Mouse (Mus musculus) layer of hippocampus, adult 2 months (tissue): Measurements from ENCODE around the gene Edrf1. TPM values are rescaled to one million over a fixed set of nuclear protein-coding genes. Genes with fewer than 3 reads are reported as not detected.

ENCODE experiments used
- DNase-seq, 2 experiments: peaks; one replicate each; pipeline ENCODE4 v3.0.0; 2022; ENCODE audit warnings: low spot score in 2 of 2
- H3K27ac ChIP-seq: fragments of 200-600 bp; 2 replicates; pipeline ENCODE4 v1.8.1; 2022
- H3K4me3 ChIP-seq: fragments of 200-600 bp; 2 replicates; pipeline ENCODE4 v1.8.1; 2022; ENCODE audit warnings: mild to moderate bottlenecking
- CTCF ChIP-seq: fragments of 200-600 bp; conservative IDR thresholded peaks from 2 replicates; pipeline ENCODE4 v1.8.1; 2022; ENCODE audit warnings: antibody characterized with exemption, mild to moderate bottlenecking, moderate library complexity
- total RNA-seq, 2 experiments: library from RNA; stranded (reverse); gene quantifications; 2 replicates each; pipeline ENCODE4 v1.2.3; 2021

The Edrf1 gene
- total RNA-seq, 2 experiments from 2014 or later: 29.0 to 30.5 TPM

DNA sequence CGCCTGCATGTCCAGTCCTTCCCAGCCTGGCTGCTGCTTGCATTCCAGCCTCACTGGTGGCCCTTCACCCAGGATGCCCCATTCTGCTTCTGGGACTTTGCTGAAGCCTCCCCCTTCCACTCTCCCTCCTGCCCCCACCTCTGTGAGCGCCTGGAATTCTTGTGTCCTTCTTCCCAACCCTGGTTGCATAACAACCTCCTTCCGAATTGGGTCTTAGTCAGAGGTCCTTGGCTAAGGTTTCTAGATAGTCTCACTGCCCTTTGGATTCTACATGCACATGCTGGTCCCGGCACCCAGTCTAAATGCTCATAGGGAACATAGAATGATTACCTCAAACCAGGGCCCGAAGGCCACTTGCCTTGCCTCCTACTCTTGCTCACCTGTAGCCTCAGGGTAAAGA is 14.1 kb upstream of the Edrf1 start:
- Histone ChIP-seq H3K4me3 (no peak overlapping the region), H3K27ac (no peak overlapping the region)
- DNase-seq: no peak
- no peak for TF ChIP-seq CTCF

DNA sequence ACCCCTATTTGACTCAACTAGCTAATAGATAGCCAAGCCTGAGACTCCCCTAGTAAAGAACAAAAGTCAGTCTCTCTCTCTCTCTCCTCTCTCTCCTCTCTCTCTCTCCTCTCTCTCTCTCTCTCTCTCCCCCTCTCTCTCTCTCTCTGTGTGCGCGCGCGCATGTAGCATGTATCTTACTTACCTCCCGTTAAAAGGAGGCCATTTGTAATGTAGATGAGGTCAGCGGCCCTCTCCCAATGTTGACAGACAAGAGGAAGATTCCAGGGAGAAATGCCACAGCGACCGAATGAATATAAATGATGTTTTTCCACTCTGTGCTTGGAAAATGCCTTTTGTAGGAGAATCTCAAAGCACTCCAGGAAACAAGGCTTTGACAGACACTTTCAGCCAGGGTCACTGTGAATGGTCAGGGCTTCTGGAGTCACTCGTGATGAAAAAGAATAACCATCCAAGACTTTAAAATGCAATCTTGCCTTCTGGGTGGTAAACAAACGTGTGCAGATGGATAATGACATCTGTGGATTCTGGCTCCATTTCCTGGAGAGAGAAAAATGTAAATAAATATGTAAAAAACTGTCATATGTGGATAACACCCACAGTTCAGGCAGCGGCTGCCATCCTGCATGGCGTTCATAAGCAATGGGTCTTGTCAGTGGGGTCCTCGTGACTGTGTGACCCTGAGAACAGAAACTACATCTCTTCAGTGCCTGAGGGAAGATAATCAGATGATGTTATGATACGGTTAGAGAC is 10.0 kb upstream of the Edrf1 start:
- Histone ChIP-seq H3K27ac (no peak overlapping the region), H3K4me3 (no peak overlapping the region)
- no peak for TF ChIP-seq CTCF
- no peak for DNase-seq

DNA sequence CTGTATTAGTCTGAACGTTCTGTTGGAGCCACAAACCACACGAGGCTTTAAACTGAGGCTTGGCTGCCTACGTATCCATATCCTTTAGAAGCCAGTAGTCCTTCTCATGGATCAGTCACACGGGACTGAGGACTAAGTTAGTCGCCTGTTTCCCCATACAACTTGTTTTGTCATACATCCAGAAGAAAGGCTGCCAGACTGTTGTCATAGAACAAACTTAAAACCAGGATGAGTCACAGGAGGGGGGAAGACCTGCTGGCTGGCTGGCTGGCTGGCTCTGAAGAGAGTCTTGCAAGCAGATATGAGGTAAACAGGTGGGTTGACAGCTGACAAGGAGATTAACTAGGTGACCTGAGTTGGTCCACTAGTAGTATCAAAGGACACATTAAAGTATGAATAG is 6.5 kb upstream of the Edrf1 start:
- TF ChIP-seq CTCF: no peak
- DNase-seq: no peak
- no peak overlapping the region for H3K4me3 ChIP-seq
- H3K27ac ChIP-seq: no peak overlapping the region

DNA sequence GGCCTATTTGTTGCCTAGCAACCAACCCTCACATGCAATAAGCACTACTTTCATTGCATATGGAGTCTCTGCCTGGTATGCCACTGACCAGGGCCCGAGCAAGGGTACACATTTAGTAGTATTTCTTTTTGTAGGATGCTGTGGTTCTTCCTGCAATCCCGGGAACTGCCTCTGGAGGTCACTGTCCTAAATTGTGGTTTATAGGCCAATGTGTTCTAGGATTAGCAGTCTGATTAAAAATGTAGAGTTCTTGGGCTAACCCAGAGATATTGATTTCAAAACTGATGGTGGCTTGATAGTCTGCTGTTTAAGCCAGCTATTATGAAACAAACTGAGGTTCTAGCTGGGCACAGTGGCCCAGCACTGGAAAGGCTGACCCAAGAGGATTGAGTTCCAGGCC is 4.9 kb upstream of the Edrf1 start:
- Histone ChIP-seq H3K4me3 (no peak overlapping the region), H3K27ac (no peak overlapping the region)
- DNase-seq: peak in 1 of 2 experiments; percentile 73
- peak; percentile 85 for TF ChIP-seq CTCF

DNA sequence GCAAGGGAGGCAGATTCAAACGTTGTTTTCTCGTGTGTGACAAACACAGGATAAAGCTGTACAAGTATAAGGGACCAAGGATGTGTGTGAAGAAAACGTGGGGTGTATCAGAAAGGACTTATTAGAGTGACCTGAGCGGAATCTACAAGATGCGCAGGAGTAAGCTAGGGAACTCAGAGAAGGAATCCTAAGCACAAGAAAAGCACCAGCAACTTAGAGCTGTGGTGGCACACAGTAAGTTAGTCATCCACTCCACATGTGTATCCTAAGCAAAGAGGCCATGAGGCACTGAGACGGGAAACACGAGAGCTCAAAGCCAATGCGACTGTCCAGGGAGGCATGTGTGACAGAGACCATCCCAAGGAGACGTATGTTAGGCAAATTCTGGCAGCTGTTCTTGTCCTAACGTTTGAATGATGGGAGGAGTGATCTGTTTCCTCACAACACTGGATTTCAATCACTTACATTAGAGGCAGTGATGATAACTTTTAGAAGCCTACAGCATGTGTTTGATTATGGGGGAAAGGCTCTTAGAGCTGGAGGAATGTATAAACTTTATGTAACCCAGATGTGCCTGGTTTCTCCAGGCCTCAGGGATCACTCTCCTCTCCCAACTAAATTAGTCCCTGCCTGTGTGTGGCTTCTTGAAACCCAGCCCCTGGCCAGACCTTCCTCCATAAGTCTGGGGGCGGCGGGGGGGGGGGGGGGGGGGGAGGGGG is 2.3 kb upstream of the Edrf1 start:
- Histone ChIP-seq H3K4me3 (no peak overlapping the region), H3K27ac (no peak overlapping the region)
- no peak for DNase-seq
- no peak for TF ChIP-seq CTCF

DNA sequence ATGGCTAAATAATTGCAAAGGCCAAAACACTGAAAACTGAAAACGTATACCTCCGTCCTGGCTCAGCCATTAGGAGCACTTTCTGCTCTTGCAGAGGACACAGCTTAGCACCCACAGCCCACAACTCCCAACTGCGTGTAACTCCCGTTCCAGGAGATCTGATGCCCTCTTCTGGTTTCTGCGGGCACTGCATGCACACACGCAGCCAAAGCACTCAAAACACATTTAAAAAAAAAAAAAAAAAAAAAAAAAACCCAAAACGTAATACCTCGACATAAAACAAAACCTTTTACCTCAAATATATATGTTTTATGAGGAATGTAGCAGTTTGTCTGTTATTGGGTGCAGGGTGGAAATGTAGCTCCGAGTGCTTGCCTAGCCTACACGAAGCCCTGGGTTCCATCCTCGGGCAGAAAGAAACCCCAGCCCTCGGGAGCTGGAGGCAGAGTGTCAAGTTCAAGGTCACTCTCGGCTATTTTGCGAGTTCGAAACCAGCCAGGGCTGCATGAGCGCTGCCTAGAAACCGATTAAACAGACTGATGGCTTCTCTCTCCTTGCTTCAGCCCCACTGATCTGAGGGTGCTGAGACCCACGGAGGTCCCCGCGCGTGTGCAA is 498 bp upstream of the Edrf1 start:
- Histone ChIP-seq H3K4me3 (peak overlapping the region; percentile 87), H3K27ac (peak overlapping the region; percentile 95)
- peak; percentile 93 for TF ChIP-seq CTCF
- peak; percentile 88 to 92 for DNase-seq

DNA sequence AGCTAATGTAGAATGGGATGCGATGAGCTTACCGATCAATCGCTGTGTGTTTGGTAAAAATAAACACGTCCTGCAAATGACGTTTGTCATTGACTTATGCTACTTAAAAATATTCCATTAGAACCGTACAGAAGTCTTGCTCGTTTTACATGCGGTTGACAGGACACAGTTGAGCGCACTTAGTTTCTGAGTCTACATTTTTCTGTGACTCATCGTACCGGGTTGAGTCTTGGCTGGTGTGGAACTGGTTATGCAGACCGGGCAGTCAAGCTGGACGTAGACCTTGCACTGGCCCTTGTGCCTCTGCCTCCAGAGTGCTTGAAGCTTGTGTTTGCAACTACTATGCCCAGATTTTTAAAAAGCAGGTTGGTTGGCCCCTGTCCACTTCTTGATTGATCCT is 963 bp downstream of the Edrf1 start:
- TF ChIP-seq CTCF: no peak
- peak in 1 of 2 experiments; percentile 8 for DNase-seq
- Histone ChIP-seq H3K27ac (peak overlapping the region; percentile 95), H3K4me3 (peak overlapping the region; percentile 87)

DNA sequence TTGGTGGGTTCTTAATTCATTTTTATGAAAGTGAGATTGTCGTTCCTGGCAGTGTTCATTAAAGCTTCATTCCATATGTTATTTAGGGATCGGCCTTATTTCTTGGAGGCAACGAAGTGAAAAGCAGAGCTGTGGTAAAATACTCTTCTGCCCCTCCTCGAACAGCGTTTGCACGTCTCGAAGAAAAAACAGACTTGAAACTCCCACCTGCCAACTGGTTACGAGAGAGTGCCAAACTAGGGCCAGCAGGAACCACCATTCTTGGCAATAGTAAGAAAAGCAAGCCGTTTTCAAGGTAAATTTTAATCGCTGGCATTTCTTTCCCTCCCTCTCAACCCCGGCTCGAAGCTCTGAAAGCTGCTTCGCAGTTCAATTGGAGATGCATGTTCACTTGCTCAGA is 1.5 kb downstream of the Edrf1 start:
- no peak for TF ChIP-seq CTCF
- Histone ChIP-seq H3K4me3 (peak overlapping the region; percentile 87), H3K27ac (no peak overlapping the region)
- peak; percentile 51 to 81 for DNase-seq

DNA sequence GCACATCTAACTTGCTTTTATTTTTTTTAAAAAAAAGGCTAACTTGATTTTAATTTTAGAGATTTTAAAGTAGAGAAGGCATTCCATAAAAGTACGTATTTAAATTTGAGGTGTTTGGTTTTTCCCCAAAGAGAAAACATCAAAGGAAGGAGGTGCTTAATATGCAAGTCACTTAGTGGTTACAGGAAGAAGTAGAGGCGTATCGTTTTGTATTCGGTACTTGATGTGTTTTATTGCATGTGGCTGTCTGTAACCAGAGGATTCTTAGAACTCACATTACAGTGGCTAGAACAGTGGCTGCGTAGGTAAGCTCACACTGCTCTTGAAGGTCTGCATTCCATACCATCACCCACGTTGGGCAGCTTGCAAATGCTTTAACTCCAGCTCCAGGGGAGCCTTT is 8.4 kb downstream of the Edrf1 start:
- H3K4me3 ChIP-seq: no peak overlapping the region
- no peak for TF ChIP-seq CTCF
- no peak for DNase-seq

DNA sequence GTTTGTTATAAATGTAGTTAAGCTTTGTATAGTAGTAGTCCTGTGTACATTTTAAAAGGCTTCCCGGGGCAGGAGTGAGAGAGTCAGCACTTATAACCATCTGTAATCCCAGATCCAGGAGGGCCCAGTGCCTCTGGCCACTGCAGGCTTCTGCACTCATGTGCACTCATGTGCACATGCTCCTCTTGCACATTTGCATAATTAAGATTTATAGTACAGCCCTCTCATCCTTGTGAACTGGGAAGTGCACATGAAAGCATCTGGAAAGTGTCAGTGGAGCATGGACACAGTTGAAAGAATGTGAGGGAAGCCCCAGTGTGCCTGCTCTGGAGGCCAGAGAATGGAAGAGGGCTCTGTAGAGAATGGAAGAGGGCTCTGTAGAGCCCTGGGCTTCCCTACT is 25.1 kb downstream of the Edrf1 start:
- Histone ChIP-seq H3K27ac (no peak overlapping the region), H3K4me3 (no peak overlapping the region)
- DNase-seq: no peak
- no peak for TF ChIP-seq CTCF

More for the DNA sequence above, 8.4 kb downstream of the Edrf1 start:
- no peak overlapping the region for H3K27ac ChIP-seq

DNA sequence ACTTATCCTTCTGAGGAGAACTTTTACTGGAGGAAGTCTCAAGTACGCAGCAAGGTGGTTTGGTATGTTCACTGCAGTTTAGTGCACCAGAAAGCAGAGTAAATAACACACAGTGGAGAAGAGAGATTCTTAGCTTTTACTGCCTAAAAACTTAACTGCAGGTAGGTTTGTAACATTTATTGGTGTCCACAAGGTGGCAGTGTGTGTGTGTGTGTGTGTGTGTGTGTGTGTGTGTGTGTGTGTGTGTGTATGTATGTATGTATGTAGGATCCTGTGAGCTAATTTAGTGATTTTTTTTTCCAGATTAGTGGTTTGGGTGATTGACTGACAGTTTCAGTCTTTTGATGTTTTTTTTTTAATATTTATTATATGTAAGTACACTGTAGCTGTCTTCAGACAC is 31.7 kb downstream of the Edrf1 start:
- no peak for DNase-seq
- H3K4me3 ChIP-seq: no peak overlapping the region
- no peak overlapping the region for H3K27ac ChIP-seq
- peak; percentile 44 for TF ChIP-seq CTCF

DNA sequence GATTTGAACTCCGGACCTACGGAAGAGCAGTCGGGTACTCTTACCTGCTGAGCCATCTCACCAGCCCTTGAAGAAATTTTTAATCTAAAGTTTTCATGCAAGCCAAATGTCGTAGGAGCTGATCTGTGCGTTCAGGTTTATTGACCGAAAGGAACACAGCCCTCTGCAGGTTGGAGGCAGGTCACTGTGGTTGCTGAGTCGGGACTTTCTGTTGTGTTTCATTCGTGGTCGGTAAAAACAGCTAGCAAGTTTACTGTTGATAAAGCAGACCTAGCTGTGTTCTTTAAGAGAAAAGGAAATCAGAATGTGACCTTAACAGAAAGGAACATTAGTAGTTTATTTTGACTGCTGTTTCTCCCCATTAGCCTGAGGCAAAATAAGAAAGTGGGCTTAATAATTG is 32.6 kb downstream of the Edrf1 start:
- Histone ChIP-seq H3K27ac (no peak overlapping the region), H3K4me3 (no peak overlapping the region)
- TF ChIP-seq CTCF: no peak
- DNase-seq: no peak

DNA sequence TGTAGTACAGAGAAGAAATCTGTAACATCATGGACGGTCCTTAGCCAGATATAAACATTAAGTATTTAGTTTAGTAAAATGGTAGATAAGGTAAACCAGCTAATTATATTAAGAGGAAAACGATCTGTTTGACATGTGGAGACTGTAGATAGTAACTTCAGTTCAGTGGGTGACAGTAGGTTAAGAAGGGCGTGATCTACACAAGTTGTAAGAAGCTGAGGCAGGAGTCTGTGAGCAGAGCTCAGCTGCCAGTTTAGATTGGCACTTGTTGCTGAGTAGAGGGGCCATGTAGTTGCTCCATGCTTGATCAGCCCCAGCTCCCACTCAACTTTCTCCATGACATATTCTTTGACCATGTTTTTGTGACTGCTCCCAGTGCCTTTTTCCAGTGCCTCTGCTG is 33.5 kb downstream of the Edrf1 start:
- no peak overlapping the region for H3K4me3 ChIP-seq
- TF ChIP-seq CTCF: no peak

More for the DNA sequence above, 33.5 kb downstream of the Edrf1 start:
- H3K27ac ChIP-seq: no peak overlapping the region
- DNase-seq: no peak
